Mouse (Mus musculus): ENCODE data around the gene Gm4871. TPM values are rescaled to one million over a fixed set of nuclear protein-coding genes. Genes with fewer than 3 reads are reported as not detected.
A peak's percentile ranks its signal among the peaks of the same experiment; 100 is the strongest.
"Not testable (repeated sequence)": the region's sequence is repeated elsewhere in the genome, so short reads cannot be mapped to it uniquely, and the experiment has no call there.

Gm4871 gene
- polyA plus RNA-seq (2016; fragmentation: Nextera tagmentation; extraction: Ambion mirVana), result not detected in 2 replicates

GRCm38 (mm10) chr5:145032391-145032790 is at the start of gene Gm4871:
Gm4871 (minus strand) TSS chr5:145032754.
- not testable (repeated sequence) for H3K4me3 ChIP-seq; H3K27me3 ChIP-seq (ENCODE audit: low read depth, poor library complexity, severe bottlenecking); H3K4me1 ChIP-seq; H3K27ac ChIP-seq; DNase-seq (ENCODE audit: low spot score); H3K9me3 ChIP-seq (replicated peaks); H3K36me3 ChIP-seq
- 74% methylated on average over 5 of the region's 5 CpGs for WGBS

DNA sequence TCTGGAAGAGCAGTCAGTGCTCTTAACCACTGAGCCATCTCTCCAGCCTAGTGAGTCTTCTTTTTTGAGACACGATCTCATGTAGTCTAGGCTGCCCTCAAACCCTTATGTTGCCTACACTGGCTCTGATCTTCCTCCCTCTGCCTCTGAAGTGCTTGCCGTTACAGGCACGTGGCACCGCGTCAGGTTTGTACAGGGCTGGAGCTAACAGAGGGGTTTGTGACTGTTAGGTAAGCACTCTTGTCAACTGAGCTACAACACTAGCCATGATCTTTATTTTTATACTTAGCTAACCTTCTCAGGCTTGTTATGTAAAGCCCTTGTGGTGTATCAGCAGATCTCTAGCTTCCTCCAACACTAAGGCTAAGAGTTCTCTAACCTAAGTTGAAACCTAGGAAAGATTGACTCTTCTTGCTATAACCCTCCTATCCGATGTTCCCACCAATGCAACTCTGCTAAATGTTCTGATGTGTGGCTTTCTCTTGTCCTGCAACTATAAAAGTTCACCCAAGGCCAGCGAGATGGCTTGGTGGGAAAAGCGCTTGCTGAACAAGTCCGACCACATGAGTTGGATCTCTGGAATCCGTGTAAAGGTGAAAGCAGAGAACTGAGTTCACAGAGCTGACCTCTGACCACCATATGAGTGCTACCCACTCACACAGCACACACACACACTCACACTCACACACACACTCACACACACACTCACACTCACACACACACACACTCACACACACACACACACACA is 49.5 kb upstream of the Gm4871 start:
- Histone ChIP-seq H3K4me1 (peaks cover 12% of the 10 kb centered on the region), H3K27me3 (ENCODE audit: low read depth, poor library complexity, severe bottlenecking) (no peaks in the 10 kb centered on the region), H3K9me3 (replicated peaks) (no peaks in the 10 kb centered on the region), H3K27ac (no peak overlapping the region), H3K36me3 (peaks cover 17% of the 10 kb centered on the region), H3K4me3 (no peak overlapping the region)
- WGBS, result 91% methylated on average over 10 of the region's 10 CpGs
- no peak for DNase-seq (ENCODE audit: low spot score)

- H3K9me3 ChIP-seq (replicated peaks), result no peaks in the 10 kb centered on the region
- no peak for DNase-seq (ENCODE audit: low spot score)
- no peaks in the 10 kb centered on the region for H3K4me1 ChIP-seq
- H3K27ac ChIP-seq, result no peak overlapping the region
- H3K27me3 ChIP-seq (ENCODE audit: low read depth, poor library complexity, severe bottlenecking), result no peaks in the 10 kb centered on the region
- no peaks in the 10 kb centered on the region for H3K36me3 ChIP-seq
- no peak overlapping the region for H3K4me3 ChIP-seq
- WGBS, result 61% methylated on average over 3 of the region's 3 CpGs
Measured at GRCm38 (mm10) chr5:145075081-145075480, 42.5 kb upstream of the Gm4871 start.

DNA sequence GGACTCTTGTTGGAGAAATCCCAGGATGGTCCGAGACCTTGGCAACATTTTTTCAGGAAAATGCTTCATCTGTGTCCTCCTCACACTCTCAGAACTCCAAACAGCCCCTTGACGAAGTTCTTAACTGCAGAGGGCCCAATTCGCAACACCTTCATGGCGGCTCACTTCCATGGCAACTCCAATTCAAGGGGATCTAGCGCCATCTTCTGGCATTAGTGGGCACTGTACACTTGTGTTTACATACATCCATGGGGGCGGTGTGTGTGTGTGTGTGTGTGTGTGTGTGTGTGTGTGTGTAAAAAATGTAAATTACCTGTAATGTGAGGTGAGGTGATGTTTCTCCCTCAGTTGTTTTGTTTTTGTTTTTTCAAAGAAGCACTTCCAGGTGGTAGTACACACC is 38.8 kb upstream of the Gm4871 start:
- Histone ChIP-seq H3K27ac (no peak overlapping the region), H3K36me3 (no peaks in the 10 kb centered on the region), H3K4me1 (no peaks in the 10 kb centered on the region), H3K9me3 (replicated peaks) (no peaks in the 10 kb centered on the region), H3K27me3 (ENCODE audit: low read depth, poor library complexity, severe bottlenecking) (no peaks in the 10 kb centered on the region), H3K4me3 (no peak overlapping the region)
- no peak for DNase-seq (ENCODE audit: low spot score)
- WGBS, result 52% methylated on average over 6 of the region's 6 CpGs

- DNase-seq (ENCODE audit: low spot score), result peak; percentile 78
- Histone ChIP-seq H3K4me1 (no peaks in the 10 kb centered on the region), H3K4me3 (no peak overlapping the region), H3K9me3 (replicated peaks) (no peaks in the 10 kb centered on the region), H3K36me3 (no peaks in the 10 kb centered on the region), H3K27ac (no peak overlapping the region), H3K27me3 (ENCODE audit: low read depth, poor library complexity, severe bottlenecking) (no peaks in the 10 kb centered on the region)
- under 1% methylated on average over 5 of the region's 5 CpGs for WGBS
Measured at GRCm38 (mm10) chr5:145069707-145070106, 37.2 kb upstream of the Gm4871 start.

DNA sequence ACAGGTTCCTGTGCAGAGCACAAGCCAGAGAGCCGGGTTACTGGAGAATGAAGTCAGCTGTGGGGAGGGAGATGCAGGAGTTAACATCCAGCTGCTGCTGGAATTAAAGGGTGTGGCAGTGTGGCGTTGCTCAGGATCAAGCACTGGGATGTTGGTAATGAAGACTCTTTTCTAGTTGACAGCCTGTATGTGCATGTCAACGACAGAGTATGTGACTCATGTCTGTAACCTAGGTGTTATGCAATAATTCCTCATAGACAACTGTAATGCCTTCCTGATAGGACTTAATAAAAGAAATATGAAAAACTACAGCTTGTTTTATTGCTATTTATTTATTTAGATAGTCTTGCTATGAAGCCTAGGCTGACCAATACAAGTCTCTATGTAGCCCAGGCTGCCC is 36.3 kb upstream of the Gm4871 start:
- Histone ChIP-seq H3K9me3 (replicated peaks) (no peaks in the 10 kb centered on the region), H3K4me1 (no peaks in the 10 kb centered on the region), H3K36me3 (no peaks in the 10 kb centered on the region), H3K27ac (no peak overlapping the region), H3K4me3 (no peak overlapping the region), H3K27me3 (ENCODE audit: low read depth, poor library complexity, severe bottlenecking) (no peaks in the 10 kb centered on the region)
- DNase-seq (ENCODE audit: low spot score), result no peak
- WGBS, result 65% methylated on average over 3 of the region's 3 CpGs

- no peak for DNase-seq (ENCODE audit: low spot score)
- Histone ChIP-seq H3K9me3 (replicated peaks) (no peaks in the 10 kb centered on the region), H3K4me1 (no peaks in the 10 kb centered on the region), H3K36me3 (no peaks in the 10 kb centered on the region), H3K27ac (no peak overlapping the region), H3K4me3 (no peak overlapping the region), H3K27me3 (ENCODE audit: low read depth, poor library complexity, severe bottlenecking) (no peaks in the 10 kb centered on the region)
- WGBS, result 94% methylated on average over 1 of the region's 1 CpGs
Measured at GRCm38 (mm10) chr5:145064765-145065340, 32.3 kb upstream of the Gm4871 start.

DNA sequence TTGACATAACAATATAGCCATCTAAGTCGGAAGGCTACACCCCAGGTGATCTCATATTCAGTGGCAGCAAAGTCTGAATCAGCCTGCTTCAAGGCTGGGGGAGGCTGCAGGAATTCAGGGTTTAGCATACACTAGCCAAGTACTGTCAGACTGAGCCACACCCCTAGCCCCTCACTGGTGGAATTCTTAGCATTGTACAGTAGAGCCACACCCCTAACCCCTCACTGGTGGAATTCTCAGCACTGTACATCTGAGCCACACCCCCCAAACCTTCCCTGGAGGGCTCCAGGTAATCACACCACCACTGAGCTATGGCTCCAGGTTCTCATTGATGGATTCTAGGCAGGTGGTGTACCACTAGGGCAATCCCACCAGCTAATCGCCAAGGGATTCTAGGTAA is 27.0 kb upstream of the Gm4871 start:
- Histone ChIP-seq H3K4me3 (no peak overlapping the region), H3K4me1 (no peaks in the 10 kb centered on the region), H3K9me3 (replicated peaks) (no peaks in the 10 kb centered on the region), H3K27me3 (ENCODE audit: low read depth, poor library complexity, severe bottlenecking) (no peaks in the 10 kb centered on the region), H3K27ac (no peak overlapping the region), H3K36me3 (no peaks in the 10 kb centered on the region)
- no peak for DNase-seq (ENCODE audit: low spot score)
- 86% methylated on average over 2 of the region's 2 CpGs for WGBS

- DNase-seq (ENCODE audit: low spot score), result no peak
- Histone ChIP-seq H3K27ac (no peak overlapping the region), H3K4me1 (no peaks in the 10 kb centered on the region), H3K27me3 (ENCODE audit: low read depth, poor library complexity, severe bottlenecking) (no peaks in the 10 kb centered on the region), H3K4me3 (no peak overlapping the region), H3K9me3 (replicated peaks) (no peaks in the 10 kb centered on the region), H3K36me3 (no peaks in the 10 kb centered on the region)
- 90% methylated on average over 7 of the region's 7 CpGs for WGBS
Measured at GRCm38 (mm10) chr5:145058722-145059121, 26.2 kb upstream of the Gm4871 start.

GRCm38 (mm10) chr5:145057907-145058306 is 25.4 kb upstream of the Gm4871 start:
- DNase-seq (ENCODE audit: low spot score), result no peak
- Histone ChIP-seq H3K4me1 (no peaks in the 10 kb centered on the region), H3K27me3 (ENCODE audit: low read depth, poor library complexity, severe bottlenecking) (no peaks in the 10 kb centered on the region), H3K4me3 (no peak overlapping the region), H3K9me3 (replicated peaks) (no peaks in the 10 kb centered on the region), H3K27ac (no peak overlapping the region), H3K36me3 (no peaks in the 10 kb centered on the region)
- 87% methylated on average over 8 of the region's 8 CpGs for WGBS

GRCm38 (mm10) chr5:145054187-145054586 is 21.6 kb upstream of the Gm4871 start:
- not testable (repeated sequence) for H3K4me3 ChIP-seq; H3K27ac ChIP-seq; DNase-seq (ENCODE audit: low spot score); H3K36me3 ChIP-seq; H3K4me1 ChIP-seq; H3K27me3 ChIP-seq (ENCODE audit: low read depth, poor library complexity, severe bottlenecking); H3K9me3 ChIP-seq (replicated peaks)
- 71% methylated on average over 3 of the region's 3 CpGs for WGBS

DNA sequence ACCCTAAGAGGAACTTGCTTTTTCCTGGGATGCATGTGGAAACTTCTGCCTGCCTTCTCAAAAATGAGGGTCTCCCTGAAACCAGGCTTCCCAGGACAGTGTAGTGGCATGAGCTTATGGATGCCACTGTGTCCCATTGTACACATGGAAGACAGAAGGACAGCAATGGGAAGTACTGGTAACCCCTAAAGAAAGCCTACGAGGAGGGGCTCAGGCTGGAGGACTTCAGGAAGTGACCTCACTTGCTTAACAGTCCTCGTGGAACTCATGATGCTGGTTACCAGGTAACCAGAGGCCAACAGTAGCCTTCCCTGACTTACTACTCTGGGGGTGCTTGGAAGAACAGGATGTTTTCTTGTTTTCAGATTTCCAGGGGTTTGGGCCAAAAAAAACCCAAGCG is 10.1 kb upstream of the Gm4871 start, which contains the start of gene 1700018F24Rik:
Gene 1700018F24Rik (plus strand): TSS at position 301 of the 400 bp plus-strand sequence.
- 73% methylated on average over 3 of the region's 3 CpGs for WGBS
- not testable (repeated sequence) for H3K4me1 ChIP-seq; H3K9me3 ChIP-seq (replicated peaks)

DNA sequence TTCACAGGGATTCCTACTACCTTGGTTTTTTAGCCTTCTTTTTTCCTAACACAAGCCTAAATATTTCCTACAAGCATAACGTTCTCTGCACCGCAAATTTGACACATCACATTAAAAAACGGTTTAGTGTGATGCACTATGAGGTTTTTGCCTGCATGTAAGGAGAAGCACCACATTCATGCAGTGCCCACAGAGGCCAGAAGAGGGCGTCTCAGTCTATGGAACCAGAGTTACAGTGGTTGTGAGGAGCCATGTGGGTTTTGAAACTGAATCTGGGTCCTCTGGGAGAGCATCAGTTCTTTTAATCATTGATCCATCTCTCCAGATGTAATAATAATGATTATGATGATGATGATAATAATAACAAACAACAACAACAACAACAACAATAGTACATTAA is 9.1 kb upstream of the Gm4871 start:
- H3K9me3 ChIP-seq (replicated peaks), result no peaks in the 10 kb centered on the region
- H3K27me3 ChIP-seq (ENCODE audit: low read depth, poor library complexity, severe bottlenecking), result no peaks in the 10 kb centered on the region
- H3K4me3 ChIP-seq, result no peak overlapping the region
- H3K27ac ChIP-seq, result no peak overlapping the region
- 47% methylated on average over 4 of the region's 4 CpGs for whole genome bisulfite sequencing
- DNase-seq (ENCODE audit: low spot score), result no peak
- no peaks in the 10 kb centered on the region for H3K4me1 ChIP-seq
- no peaks in the 10 kb centered on the region for H3K36me3 ChIP-seq

More for the DNA sequence above, 10.1 kb upstream of the Gm4871 start, which contains the start of gene 1700018F24Rik:
- H3K27ac ChIP-seq; H3K4me3 ChIP-seq; H3K27me3 ChIP-seq (ENCODE audit: low read depth, poor library complexity, severe bottlenecking); DNase-seq (ENCODE audit: low spot score); H3K36me3 ChIP-seq: not testable (repeated sequence)
